Mouse (Mus musculus) heart, postnatal 10 days (tissue): Measurements from ENCODE around the gene Syngr1. TPM values are rescaled to one million over a fixed set of nuclear protein-coding genes. Genes with fewer than 3 reads are reported as not detected.
A peak's percentile ranks its signal among the peaks of the same experiment; 100 is the strongest.

ENCODE experiments used
- DNase-seq, 2 experiments: peaks; one replicate each; pipeline ENCODE4 v3.0.0; 2021
- intact Hi-C: fragments of 180-260 bp; cut with DNase I; formaldehyde crosslinking; loops from one replicate; pipeline ENCODE4 v1.15.1; 2025
- total RNA-seq, 2 experiments: library from RNA; stranded (reverse); gene quantifications; 2 replicates each; pipeline ENCODE4 v1.2.3; 2021

The Syngr1 gene
- total RNA-seq, 2 experiments from 2014 or later: 84.9 to 86.7 TPM

DNA sequence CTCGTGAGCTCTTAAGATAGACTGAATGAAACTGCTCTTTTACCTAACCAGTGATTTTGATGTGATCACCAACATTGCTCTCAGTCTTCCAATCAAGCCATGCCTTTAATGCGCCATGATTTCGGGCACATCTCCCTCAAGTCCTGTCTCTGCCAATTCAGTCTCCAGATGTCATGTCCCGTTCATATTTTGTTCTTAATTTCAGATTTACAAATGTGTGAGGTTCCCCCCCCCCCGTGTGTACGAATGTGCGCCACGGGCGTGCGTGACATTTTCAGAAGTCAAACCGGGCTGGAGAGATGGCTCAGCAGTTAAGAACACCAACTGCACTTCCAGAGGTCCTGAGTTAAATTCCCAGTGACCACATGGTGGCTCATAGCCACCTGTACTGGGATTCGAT is 7.4 kb upstream of the Syngr1 start:
- intact Hi-C loops: loop anchor here (5.0 kb wide), 1 partner anchor 251 kb away; the partner anchor contains the start of genes Cbx6 and Npcd
- DNase-seq: no peak

DNA sequence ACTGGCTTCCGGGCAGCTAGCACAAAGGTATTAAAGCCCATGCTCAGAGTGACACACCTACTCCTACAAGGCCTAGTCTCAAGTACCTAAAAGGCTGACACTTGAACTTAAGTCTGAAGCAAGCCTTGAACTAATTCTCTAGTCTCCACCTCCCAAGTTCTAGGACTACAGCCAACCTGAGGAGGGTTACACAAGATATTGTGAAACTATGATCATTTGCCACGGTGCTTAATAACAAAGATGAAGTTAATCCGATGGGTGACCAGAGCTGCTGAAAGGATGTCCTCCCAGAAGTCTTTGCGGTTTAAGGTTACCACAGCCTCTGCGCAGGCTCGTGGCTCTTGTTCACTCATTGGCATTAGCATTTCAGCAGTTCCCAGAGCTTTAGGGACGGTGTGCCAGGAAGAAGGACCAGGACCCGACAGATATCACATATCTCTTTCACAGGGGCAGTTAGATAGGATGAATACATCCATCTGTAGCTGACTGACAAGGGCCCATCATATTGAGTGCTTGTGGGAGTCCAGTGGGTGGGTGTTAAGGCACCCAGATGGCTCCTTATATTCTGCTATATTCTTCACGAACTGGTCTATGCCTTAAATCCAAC is 3.6 kb upstream of the Syngr1 start:
- no peak for DNase-seq
- intact Hi-C loops: loop anchor here (2.0 to 5.0 kb wide), 2 partner anchors 137 to 615 kb away; no protein-coding TSS in a partner anchor

DNA sequence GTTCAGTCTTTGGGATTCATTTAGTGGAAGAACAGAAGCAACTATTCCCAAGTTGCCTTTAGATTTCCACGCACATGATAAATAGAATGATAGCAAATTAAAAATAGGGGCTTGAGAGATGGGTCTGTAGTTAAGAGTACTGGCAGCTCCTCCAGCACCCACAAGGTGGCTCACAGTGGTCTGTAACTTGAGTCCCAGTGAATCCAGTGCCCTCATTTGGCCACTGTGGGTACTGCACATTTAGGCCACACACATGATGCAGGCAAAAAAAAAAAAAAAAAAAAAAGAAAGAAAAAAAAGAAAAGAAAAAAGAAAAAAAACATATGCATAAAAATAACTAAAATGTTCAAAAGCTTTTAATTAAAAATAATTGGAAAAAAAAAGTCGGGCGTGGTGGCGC is 2.5 kb upstream of the Syngr1 start:
- peak; percentile 93 to 96 for DNase-seq
- intact Hi-C loops: loop anchor here (2.0 to 5.0 kb wide), 2 partner anchors 136 to 614 kb away; no protein-coding TSS in a partner anchor

DNA sequence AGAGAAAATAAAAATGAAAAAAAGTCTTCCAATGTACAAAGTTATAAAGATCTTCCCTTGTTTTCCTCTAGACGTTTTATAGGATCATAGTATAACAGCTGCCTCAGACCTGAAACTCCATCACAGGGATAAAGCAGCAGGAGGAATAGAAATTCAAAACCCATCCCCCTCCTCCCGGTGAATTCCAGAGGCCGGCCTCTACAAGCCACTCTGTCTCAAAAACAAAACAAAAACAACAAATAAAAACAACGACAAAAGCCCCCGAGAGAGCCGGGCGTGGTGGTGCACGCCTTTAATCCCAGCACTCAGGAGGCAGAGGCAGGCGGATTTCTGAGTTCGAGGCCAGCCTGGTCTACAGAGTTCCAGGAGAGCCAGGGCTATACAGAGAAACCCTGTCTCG is 979 bp upstream of the Syngr1 start:
- intact Hi-C loops: no loop called here
- DNase-seq: no peak

DNA sequence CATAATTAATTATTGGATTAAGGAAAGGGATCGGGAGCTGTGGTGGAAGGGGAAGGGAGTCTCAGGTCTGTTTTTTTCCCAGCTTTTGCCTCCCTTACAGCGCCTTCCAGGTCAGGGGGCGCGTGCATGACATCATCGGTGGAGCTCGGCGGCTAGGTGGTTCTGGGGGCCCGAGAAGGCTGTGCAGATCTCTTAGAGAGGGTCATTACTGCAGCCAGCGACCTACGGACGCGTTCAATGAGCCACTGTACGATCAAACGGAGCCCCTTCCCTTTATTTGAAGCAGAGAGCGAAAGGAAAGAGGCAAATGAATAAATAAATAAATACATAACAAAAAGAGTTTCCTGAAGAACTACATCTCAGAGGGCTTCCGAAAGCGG is 403 bp upstream of the Syngr1 start:
- no peak for DNase-seq
- intact Hi-C loops: no loop called here

DNA sequence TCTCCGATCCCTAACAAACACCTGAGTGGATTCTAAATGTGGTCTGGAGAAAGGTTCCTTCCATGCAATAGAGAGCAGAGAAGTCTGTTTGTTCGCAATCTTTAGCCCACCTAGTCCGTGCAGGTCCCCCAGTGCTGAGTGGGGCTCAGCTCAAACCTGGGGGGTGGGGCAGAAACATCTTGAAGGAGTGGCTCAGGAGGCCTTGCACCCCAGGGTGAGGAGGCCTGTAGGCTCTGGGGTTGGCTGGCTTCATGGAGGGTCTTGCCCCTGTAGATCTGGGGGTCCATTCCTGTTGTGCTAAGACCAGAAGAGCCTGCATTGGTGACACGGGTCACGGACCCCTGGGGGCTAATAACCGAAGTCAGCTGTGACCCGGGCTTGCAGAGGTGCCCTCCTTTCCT is 907 bp downstream of the Syngr1 start:
- DNase-seq: no peak
- intact Hi-C loops: no loop called here

DNA sequence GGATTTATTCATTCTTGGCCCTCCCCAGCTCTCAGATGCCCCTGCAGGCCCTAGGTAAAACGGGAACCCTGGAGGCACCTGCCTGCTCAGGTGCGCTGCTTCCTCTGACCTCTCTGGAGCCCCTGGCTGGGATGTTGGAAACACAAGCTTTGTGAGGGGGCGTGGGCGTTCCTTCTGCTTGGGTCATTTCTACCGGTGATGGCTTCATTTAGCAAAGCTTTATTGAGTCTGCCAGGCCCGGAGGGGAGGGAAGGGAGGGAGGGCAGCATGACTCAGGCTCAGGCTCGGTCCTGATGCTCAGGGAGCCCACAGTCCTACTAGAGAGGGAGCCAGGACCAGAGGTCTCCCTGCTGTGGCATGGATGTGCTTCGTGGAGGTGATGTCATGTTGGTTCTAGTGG is 1.5 kb downstream of the Syngr1 start:
- intact Hi-C loops: no loop called here
- DNase-seq: no peak

DNA sequence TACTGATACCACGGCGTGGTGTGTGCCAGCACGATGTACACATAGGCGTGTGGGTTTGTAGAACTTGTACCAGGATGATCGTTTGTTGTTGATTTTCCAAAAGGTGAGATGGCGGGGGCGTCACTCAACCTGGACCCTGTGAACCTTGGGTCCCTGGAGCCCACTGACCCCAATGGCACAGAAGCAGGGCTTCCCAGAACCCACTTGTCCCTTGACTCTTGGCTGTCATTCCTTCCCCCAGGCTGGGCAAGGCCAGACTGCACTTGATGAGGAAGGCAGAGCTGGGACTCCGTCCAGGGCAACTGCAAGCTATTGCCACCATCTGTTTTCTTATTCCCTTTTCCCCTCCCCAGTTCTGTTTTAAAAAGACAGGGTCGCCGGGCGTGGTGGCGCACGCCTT is 3.1 kb downstream of the Syngr1 start:
- no peak for DNase-seq

DNA sequence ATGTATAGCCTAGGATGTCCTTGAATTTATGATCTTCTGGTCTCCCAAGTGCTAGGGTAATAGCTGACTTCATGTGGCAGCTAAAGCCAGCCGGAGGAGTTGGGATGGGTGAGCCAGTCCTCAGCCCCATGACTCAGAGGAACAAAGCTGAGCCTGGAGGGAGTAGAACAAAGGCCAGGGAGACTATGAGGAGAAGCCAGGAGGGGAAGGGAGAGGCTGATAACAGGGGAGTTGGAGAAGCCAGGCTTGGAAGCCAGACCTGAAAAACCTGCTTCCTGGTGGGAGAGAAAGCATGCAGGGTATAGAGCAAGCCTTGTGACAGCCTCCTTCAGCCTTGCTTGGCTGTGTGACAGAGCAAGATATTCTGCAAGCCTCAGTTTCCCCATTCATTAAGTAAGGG is 4.5 kb downstream of the Syngr1 start:
- intact Hi-C loops: no loop called here
- no peak for DNase-seq

More for the DNA sequence above, 3.1 kb downstream of the Syngr1 start:
- intact Hi-C loops: no loop called here

DNA sequence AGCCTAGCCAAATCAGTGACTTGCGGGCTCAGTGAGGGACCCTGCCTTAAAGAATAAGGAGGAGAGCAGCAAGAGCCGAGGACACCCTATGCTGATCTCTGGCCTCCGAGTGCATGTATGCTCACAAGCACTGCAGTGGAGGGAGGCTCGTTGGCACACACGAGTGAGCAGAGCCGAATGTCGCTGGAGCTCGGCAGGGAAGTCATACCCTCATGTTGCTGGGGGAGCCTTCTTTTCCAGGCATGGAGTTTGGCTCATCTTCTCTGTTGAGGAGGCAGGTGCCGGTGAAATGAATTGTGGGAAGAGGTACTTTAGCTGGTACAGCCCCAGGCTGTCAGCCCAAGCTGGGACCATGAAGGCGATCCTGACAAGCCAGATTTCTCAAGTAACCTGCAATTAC is 5.3 kb downstream of the Syngr1 start:
- no peak for DNase-seq
- intact Hi-C loops: no loop called here

DNA sequence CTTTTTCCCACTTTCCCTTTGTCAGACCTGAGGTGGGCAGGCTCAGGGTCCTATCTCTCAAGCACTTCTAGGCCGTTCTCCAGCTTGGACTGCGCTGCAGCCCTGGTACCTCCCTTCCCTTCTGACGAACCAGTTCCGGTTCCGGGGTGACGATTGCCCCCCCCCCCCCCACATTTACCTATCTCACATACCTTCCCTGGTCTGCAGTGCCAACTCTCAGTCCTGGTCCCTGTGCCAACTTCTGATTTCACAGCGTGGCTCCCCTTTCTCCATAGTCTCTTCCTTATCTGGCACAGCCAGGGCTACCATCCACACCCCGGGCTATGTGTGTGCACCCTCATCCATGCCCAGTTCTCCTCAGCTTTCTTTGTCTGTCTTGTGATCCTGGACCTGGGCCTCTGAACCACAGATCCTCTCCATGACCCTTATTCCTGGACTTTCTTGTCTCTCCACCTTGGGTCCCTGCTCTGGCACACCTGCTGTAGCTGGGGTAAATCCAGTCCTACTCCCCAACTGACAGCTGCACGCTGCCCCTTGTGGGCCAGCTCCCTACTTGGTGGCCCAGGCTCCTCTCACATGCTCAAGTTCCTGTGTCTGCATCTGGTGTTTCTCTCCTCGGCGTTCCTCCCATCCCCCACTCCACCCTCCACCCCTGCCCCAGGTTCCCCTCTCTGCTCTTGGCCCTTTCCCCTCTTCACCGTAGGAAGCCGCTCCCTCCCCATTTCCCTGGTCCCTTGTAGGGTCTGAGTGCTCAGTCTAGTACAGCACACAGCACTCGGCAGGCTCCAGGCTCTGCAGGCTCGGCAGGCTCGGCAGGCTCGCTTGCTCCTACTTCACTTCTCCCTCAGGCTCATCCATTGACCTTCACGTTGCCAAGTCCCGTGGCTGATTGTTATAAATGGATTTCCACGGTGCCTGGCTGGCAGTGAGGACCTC is 6.1 kb downstream of the Syngr1 start:
- intact Hi-C loops: no loop called here
- DNase-seq: peak; percentile 64 to 75

DNA sequence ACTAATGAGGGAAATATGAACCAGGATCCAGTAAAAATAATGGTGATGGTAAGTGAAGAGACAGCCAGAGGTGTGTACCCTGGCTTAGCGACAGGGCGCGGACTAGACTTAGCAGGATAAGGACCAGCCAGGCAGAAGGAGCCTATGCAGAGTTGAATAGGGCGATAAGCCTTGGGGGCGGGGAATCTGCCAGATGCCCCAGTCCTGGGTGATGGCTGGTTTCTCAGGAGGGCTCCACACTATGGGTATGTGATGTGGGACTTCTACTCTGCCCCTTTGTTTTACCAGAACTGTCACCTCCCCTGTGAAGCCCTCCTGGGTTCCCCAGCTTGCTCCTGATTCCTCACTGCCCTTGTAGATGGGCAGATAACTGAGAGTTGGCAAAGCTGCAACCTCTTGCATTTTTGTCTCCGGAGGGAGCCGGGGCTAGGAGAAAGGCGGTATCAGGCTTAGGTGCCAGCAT is 6.9 kb downstream of the Syngr1 start:
- intact Hi-C loops: no loop called here
- no peak for DNase-seq

DNA sequence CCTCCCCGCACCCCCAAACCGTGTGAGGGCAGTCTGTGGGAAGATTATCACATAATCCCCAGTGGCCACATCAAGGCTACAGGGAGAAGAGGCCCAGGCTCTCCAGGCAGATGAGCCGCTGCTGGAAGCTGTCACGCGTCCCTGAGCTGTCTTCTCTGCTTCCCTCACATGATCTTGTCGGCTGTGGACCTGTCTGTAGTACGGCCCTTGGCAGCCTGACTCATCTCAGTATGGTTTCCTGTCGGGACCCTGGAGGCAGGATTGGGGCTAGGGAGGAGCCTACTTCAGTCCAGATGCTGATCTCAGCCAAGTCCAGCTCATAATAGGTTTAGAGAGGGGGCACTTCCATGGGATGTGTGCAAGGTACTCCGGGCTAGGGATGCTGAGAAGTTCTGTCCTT is 7.7 kb downstream of the Syngr1 start:
- intact Hi-C loops: no loop called here
- DNase-seq: no peak

DNA sequence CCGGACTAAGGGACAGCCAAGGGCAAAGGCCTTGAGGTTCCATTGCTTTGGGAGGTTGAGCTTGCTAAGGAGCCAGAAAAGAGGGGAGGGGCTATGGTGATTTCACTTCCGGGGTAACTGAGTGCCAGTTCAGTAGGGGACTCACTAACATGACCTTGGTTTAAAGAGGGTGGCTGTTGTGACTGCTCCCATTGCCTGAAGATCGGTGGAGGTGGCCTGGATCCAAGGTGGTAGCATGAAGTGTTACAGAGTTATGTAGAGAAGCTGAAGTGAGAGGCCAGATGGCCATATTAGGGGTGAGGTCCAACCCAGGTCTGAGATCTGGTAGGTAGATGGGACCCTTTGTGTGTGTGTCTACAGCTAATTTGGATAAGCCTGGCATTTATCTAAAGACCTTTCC is 8.3 kb downstream of the Syngr1 start:
- intact Hi-C loops: no loop called here
- DNase-seq: no peak

DNA sequence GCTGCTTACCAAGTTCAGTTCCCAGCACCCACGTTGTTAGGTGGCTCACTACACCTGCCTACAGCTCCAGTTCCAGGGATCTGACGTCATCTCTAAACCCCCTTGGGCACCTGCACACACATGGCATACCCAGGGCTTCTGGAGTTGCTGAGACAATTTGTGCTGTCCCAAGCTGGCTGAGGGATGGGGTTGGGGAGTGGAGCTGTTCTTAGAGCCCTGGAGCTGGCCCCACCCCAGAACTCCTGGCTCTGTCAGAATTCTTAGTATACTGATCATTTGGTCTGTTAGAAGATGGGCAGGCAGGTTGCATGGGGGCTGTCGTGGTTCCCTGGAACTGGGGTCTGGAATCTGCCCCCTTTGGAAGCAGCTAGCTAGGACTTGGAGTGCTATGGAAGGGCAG is 9.1 kb downstream of the Syngr1 start:
- intact Hi-C loops: no loop called here

DNA sequence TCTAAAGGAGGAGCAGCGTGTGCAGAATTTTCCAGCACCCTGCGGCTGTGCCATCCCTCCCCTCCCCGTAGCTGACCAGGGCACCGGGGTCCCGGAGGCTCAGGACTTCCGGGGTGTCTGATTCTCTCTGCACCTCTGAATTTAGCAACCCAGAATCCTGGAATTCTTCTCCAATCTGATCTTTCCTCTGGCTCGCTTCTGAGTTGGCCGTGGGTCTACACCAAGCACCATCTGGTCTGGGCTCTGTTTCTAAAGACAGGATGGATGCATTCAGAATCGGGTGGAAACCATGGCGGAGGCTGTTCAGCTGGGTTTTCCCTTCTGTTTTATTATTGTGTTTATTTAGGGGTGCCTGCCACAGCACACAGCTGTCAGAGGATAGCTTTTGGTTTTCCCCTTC is 9.7 kb downstream of the Syngr1 start:
- no peak for DNase-seq
- intact Hi-C loops: no loop called here

More for the DNA sequence above, 9.1 kb downstream of the Syngr1 start:
- no peak for DNase-seq

DNA sequence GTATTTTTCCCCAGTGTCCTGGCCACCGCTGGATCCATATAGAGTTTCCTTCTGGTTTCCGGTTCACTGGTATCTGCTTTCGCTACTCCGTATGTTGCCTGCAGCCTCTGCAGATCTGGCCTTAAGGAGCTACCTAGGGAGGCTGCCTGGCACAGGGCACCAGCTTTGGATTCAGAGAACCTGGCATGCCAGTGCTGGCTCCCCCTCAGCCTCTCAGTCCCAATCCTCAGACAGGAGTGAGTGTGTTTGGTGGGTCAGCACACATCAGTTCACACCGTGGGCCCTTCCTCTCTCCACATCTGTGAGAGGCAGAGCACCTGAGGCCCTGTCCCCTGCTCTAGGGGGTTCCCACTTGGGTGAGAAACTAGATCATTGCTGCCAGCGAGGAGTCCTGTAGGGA is 10.4 kb downstream of the Syngr1 start:
- intact Hi-C loops: no loop called here
- no peak for DNase-seq

DNA sequence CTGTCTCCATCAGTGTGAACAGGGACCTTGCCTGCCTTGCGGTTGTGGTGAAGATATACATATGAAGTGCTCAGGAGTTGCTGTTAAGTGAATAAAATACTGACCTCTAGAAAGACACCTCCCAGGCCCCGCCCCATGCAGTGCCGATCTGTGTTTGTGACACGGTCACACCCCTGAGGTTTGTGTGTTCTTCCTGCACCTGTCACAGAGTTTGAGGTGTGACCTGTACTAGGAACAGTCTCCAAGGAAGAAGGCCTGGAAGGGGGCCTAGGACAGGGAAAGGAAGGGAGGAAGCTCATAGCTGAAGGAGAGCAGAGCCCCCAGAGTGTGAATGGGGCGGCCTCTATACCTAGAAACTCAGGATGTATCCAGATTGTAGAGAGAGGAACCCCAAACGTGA is 11.4 kb downstream of the Syngr1 start:
- intact Hi-C loops: no loop called here
- DNase-seq: no peak

DNA sequence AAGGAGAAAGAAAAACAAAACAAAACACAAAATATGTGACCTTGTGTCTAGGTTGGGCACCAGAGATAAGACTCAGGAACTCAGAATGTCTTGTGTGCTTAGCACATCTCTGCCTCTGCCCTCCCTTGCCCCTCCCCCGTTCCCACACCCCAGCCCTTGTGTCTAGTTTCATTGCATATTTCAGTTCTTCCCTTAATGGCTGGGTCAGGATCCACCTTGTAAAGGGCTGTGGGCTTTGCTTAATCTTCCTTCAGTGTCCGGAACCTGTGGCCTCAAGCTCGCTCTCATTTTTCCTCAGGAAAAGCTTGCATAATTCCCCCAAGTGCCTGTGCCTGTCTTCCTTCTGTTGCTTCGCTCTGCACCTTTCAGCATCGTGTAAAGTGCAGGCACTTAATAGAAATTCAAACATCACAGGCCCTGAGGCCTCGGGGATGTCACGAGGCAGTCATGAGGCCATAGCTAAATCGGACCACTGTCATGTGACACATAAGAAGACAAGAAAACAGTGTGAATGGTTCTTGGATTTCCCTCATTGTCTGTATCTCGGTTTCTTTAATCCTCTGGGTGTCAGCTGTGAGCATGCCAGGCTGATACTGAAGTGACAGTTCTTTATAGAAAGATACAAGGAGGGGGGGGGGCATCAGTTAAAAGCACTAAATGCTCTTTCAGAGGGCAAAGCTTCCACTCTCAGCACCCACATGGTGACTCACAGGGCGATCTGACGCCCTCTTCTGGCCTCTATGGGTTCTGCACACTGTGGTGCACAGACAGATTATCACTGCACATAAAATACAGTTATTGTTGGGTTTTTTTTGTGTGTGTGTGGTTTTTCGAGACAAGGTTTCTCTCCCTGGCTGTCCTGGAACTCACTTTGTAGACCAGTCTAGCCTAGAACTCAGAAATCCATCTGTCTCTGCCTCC is 14.6 kb downstream of the Syngr1 start:
- no peak for DNase-seq
- intact Hi-C loops: no loop called here

DNA sequence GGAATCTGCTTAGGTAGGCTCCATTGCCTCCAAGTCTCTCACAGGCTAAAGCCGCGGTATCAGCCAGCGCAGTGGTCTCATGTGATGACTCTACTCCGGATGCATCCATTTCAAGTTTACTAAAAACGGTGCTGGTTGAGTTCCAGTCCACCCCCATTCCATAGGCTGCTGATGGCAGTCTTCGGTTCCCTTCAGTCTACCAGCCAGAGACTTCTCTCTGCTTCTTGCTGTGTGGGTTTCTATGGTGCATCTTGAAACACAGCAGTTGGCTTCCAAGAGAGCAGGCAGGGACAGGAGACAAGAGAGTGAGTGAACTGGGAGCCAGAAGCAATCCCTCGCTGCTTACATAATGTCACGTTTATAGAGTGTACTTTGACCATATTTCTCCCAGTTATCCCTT is 16.0 kb downstream of the Syngr1 start:
- DNase-seq: no peak

DNA sequence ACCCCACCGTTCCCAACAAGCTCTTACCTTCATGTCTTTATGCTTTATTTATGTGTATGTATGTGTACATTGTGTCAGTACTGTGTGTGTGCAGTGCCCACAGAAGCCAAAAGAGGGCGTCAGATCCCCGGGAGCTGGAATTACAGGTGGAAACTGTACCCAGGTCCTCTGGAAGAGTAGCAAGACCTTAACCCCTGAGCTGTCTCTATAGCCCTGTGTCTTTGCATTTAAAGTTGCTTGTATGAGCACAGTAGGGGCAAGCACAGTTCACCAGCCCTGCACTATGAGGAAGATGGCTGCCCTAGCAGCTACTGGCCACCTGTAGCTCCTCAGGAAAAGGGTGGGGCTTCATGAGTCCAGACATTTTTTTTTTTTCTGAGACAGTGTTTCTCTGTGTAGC is 16.4 kb downstream of the Syngr1 start:
- intact Hi-C loops: no loop called here
- no peak for DNase-seq

More for the DNA sequence above, 16.0 kb downstream of the Syngr1 start:
- intact Hi-C loops: no loop called here
